Mouse (Mus musculus) olfactory bulb, adult 2 months (tissue): ENCODE results near the gene Dhcr24. TPM values are rescaled to one million over a fixed set of nuclear protein-coding genes. Genes with fewer than 3 reads are reported as not detected.

Experiments used
- H3K27ac ChIP-seq: fragments of 200-500 bp; 2 replicates; pipeline ENCODE4 v1.5.1; 2012; ENCODE audit warnings: low read depth, low read length; ENCODE audit not compliant: insufficient read depth
- H3K4me1 ChIP-seq: fragments of 200-500 bp; 2 replicates; pipeline ENCODE4 v1.6.1; 2012; ENCODE audit warnings: low read length; ENCODE audit not compliant: control insufficient read depth, insufficient read depth
- H3K4me3 ChIP-seq: fragments of 200-500 bp; 2 replicates; pipeline ENCODE4 v1.5.1; 2012; ENCODE audit warnings: mild to moderate bottlenecking, low read depth, low read length, moderate library complexity; ENCODE audit not compliant: insufficient read depth
- CTCF ChIP-seq: fragments of 200-500 bp; IDR thresholded peaks from 2 replicates; pipeline ENCODE4 v1.5.1; 2012; ENCODE audit warnings: low read depth, mild to moderate bottlenecking, low read length, moderate library complexity; ENCODE audit not compliant: insufficient read depth
- POLR2A ChIP-seq: fragments of 200-500 bp; IDR thresholded peaks from 2 replicates; pipeline ENCODE4 v1.6.1; 2012; ENCODE audit warnings: mild to moderate bottlenecking, low read depth, low read length, moderate library complexity; ENCODE audit not compliant: insufficient read depth
- WGBS: fragments of 180-500 bp; shearing (Covaris S2); methylation state at CpG from one replicate; pipeline ENCODE4 v1.1.7; 2018; 5-methylcytosine and 5-hydroxymethylcytosine counted together
- polyA plus RNA-seq: library from polyadenylated mRNA; stranded (reverse); fragments of >200 nt; gene quantifications from 2 replicates; pipeline ENCODE4 v1.2.4, GENCODE M21; 2012; ENCODE audit warnings: low replicate concordance; ENCODE audit not compliant: missing spikeins, insufficient read depth, insufficient read length

Dhcr24 gene
- polyA plus RNA-seq, 1 experiment = not detected

DNA sequence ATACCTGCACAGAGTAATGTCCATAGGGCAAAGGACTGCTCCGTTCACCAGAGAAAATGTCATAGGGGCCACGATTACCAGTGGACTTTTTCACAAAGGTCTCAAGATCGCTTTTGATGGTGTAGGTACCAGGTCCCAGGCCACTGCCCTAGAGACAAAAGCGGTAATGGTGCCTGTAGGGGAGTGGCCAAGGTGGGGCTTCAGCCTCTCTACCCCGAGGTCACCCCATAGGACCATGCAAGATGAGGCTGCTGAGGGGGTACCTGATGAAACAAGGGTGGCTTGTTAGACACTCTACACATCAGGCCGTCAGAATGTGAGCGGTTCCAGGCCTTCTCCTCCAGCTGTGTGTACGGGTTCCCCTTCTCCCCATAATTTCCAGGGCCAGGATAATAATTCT lies 52.3 kb downstream of the Dhcr24 start:
- 79% methylated on average over 8 of the region's 8 CpGs for WGBS
- Histone ChIP-seq H3K4me3 (no peak overlapping the region), H3K27ac (no peak overlapping the region), H3K4me1 (peaks cover 8% of the 10 kb centered on the region)
- TF ChIP-seq CTCF = no peak
- no peak for TF ChIP-seq POLR2A

- Histone ChIP-seq H3K4me1 (peaks cover 8% of the 10 kb centered on the region), H3K4me3 (no peak overlapping the region), H3K27ac (no peak overlapping the region)
- TF ChIP-seq POLR2A (no peak), CTCF (no peak)
- 59% methylated on average over 3 of the region's 3 CpGs for WGBS
Measured at GRCm38 (mm10) chr4:106613560-106613959, 52.7 kb downstream of the Dhcr24 start.

- no peak for TF ChIP-seq POLR2A
- peak; percentile 96 for TF ChIP-seq CTCF
- Histone ChIP-seq H3K4me1 (peaks cover 8% of the 10 kb centered on the region), H3K4me3 (no peak overlapping the region), H3K27ac (no peak overlapping the region)
- WGBS = 44% methylated on average over 7 of the region's 7 CpGs
Measured at GRCm38 (mm10) chr4:106614180-106614797, 53.5 kb downstream of the Dhcr24 start.

DNA sequence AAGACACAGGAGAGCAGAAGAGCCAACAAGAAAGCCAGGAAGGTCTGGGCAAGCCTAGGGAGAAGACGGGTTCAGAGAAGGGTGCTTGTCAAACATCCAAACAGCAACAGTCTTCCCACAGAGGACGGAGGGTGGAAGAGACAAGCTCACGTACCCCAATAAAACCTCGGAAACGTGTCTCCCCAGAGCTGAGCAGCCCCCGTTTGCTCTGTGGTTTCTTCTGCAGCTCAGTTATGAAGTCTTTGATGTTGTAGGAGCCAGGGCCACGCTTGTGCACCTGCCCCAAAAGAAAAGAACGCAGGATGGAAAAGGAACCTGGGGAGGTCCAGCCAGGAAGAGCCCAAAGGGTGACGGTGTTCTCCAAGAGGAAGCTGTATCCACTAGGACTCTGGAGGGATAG lies 54.0 kb downstream of the Dhcr24 start:
- Histone ChIP-seq H3K27ac (no peak overlapping the region), H3K4me3 (no peak overlapping the region), H3K4me1 (peaks cover 8% of the 10 kb centered on the region)
- whole genome bisulfite sequencing = 88% methylated on average over 9 of the region's 9 CpGs
- TF ChIP-seq POLR2A = no peak
- TF ChIP-seq CTCF = no peak

DNA sequence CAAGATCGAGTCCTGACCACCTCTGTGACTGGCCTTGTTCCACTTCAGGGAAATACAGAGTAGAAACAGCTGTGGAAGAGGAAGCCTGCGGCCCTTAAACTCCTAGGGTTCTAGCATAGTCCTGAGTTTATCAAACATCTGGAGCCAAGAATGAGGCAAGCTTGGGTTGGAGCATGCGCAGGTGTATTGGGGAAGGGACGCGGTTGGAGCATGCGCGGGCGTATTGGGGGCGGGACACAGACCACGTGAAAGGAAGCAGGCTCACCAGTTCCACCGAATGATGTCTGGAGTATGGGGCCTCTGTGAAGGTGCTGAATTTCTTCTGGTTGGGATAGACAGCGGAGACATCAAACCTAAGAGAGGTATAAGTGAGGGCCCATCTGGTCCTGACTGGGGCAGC lies 54.8 kb downstream of the Dhcr24 start:
- 91% methylated on average over 12 of the region's 12 CpGs for WGBS
- Histone ChIP-seq H3K4me1 (peaks cover 8% of the 10 kb centered on the region), H3K27ac (no peak overlapping the region), H3K4me3 (no peak overlapping the region)
- no peak for TF ChIP-seq CTCF
- TF ChIP-seq POLR2A = no peak

GRCm38 (mm10) chr4:106617056-106617455 lies 56.2 kb downstream of the Dhcr24 start, which contains the start of gene Lexm:
Gene Lexm (minus strand): TSS chr4:106617241.
- no peak for TF ChIP-seq POLR2A
- TF ChIP-seq CTCF = no peak
- WGBS = 2% methylated on average over 19 of the region's 19 CpGs
- peaks cover 12% of the 10 kb centered on the region for H3K4me1 ChIP-seq
- H3K27ac ChIP-seq = no peak within 1 kb of the TSS
- H3K4me3 ChIP-seq = peak within 1 kb of the TSS; percentile 17; the same call in 1 of the 2 replicates

DNA sequence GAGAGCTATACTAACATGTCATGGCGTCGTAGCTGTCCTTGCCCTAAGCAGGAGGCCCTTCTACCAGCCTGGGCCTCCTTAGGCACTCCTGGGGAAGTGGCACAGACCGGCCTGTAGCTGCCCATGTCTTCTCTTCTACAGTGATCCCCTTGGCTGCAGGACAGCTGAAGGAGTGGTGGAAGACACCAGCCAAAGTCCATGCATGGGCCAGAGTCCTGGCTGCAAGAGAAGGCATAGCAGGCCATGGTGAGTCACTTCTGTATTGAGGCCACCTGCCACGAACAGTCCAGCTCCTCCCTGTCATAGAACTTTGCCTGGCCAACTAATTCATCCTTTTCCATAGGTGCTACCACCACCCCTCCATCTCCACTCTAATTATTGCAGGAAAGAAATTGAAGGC lies 58.1 kb downstream of the Dhcr24 start:
- Histone ChIP-seq H3K4me1 (peaks cover 17% of the 10 kb centered on the region), H3K27ac (no peak overlapping the region), H3K4me3 (no peak overlapping the region)
- WGBS = 95% methylated on average over 4 of the region's 4 CpGs
- TF ChIP-seq CTCF = no peak
- TF ChIP-seq POLR2A = no peak

DNA sequence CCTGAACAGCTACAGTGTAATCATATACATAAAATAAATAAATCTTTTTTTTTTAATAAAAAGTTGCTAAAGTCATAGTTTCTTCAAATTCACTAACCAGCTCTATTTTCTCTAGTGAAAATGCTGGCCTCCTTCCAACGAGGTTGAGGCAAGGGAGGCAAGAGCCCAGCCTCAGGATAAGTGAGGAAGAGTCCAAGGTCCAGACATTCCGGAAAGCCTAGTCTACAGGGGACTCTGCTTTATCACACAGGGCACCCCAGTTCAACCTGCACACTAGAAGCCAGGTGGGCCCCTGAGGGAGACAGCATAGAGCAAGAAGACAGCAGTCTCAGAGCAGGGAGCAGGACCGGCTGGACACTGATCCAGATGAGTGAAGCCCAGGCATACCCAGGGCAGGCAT lies 60.6 kb downstream of the Dhcr24 start:
- Histone ChIP-seq H3K27ac (no peak overlapping the region), H3K4me3 (no peak overlapping the region), H3K4me1 (peaks cover 17% of the 10 kb centered on the region)
- WGBS = 87% methylated on average over 3 of the region's 3 CpGs
- no peak for TF ChIP-seq POLR2A

- Histone ChIP-seq H3K4me1 (peaks cover 13% of the 10 kb centered on the region), H3K4me3 (no peak within 1 kb of the TSS), H3K27ac (no peak within 1 kb of the TSS)
- TF ChIP-seq CTCF (no peak), POLR2A (no peak)
- WGBS = 39% methylated on average over 16 of the region's 16 CpGs
Measured at GRCm38 (mm10) chr4:106622030-106622493, 61.2 kb downstream of the Dhcr24 start, which contains the start of gene Ttc22. Gene Ttc22 (plus strand): TSS chr4:106622432.

DNA sequence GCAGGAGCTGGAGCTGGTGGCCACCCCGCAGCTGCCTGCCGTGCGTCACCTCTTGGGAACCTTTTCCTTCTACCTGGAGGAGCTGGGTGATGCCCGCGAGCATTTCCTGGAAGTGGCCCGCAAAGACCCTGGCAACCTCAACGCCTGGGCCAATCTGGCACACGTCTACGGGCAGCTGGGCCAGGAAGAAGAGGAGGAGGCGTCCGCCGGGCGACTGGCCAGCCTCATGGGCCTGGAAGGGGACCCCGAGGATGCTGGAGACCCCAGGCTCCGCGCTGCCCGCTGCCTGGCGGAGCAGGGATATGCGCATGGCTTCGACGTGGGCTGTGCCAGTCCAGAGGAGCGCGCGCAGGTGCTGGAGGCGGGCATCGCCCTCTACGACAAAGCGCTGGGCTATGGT lies 61.9 kb downstream of the Dhcr24 start:
- H3K4me1 ChIP-seq = peaks cover 9% of the 10 kb centered on the region; the same call in 1 of the 2 replicates
- TF ChIP-seq POLR2A (no peak), CTCF (no peak)
- 38% methylated on average over 28 of the region's 28 CpGs for WGBS
- H3K27ac ChIP-seq = no peak overlapping the region
- H3K4me3 ChIP-seq = no peak overlapping the region
